Mouse (Mus musculus): ENCODE results near the gene Stxbp3.

DNA sequence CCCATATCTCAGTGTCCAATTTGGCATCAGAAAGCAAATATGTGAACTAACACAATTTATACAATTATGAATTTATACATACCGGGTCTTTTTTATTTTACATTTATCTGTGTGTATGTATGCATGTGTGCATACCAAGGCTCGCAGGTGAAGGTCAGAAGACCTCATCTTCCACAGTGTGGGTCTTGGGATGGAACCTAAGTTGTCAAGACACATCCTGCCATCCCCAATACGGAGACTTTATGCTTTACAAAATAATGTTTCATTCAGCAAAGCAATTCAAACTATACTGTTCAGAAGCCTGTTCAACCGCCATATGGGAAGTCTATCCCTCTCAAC, 359 bp upstream of the Stxbp3 start:
- TF ChIP-seq GATA1 (IDR thresholded peaks at IDR 0.05; ENCODE audit: low read length) (no peak), TAL1 (IDR thresholded peaks at IDR 0.05; ENCODE audit: low read length) (no peak)

Measured in erythroblast, embryonic 14.5 days (primary cell).